8 mouse cellular contexts compared by ENCODE assay signal in the genomic region with DNA sequence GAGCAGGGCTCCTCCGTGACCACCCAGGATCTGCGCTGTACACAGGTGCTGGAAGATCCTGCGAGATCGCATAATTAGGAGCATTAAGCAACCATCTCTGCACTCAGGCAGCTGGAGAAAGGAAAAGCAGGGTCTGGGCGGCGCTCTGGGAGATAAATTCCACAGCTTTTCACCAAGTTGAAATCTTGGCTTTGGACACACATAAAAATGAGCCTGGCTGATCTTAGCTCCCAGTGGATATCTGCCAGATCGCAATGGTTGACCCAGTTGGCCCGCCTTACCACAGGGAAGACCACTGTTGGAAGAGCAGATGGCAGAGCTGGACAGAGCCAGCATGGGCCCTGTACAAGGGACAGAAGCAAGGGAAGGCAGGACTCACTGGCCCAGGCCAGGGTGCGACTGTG. TPM values are rescaled to one million over a fixed set of nuclear protein-coding genes. Genes with fewer than 3 reads are reported as not detected.
DNase-seq lines count a peak whose midpoint lies in the region; ATAC-seq lines count a peak whose summit lies in the region.
"Had no signal": no experiment of that assay in that cellular context is flagged by ENCODE, and none has a peak within 500 bp of the region (broad histone marks: within the 10 kb centered on the region; RNA-seq: fewer than 3 reads in every experiment).

No protein-coding gene starts in this region.

- no peak for ATAC-seq in hindbrain, embryonic 14.5 days (ENCODE audit: low FRiP score)
- no peak; the same call in 1 of the 2 replicates for ATAC-seq in hindbrain, embryonic 13.5 days (ENCODE audit: low FRiP score)

- H3K27ac ChIP-seq in hindbrain, embryonic 14.5 days = no peak overlapping the region
- no peak overlapping the region for H3K27ac ChIP-seq in hindbrain, embryonic 13.5 days

- 70% methylated on average over 9 of the region's 9 CpGs for WGBS in hindbrain, embryonic 14.5 days
- WGBS in hindbrain, embryonic 13.5 days = 78% methylated on average over 9 of the region's 9 CpGs

- H3K27me3 ChIP-seq in hindbrain, embryonic 14.5 days (ENCODE audit: control insufficient read depth, insufficient read depth, low read length) = no peaks in the 10 kb centered on the region; the same call in 1 of the 2 replicates
- H3K27me3 ChIP-seq in hindbrain, embryonic 13.5 days = 0 out of 2 replicates have a peak, but pooled peaks cover 3% of the 10 kb centered on the region

- no peak overlapping the region for H3K4me2 ChIP-seq in hindbrain, embryonic 14.5 days (replicated peaks)
- no peak overlapping the region for H3K4me2 ChIP-seq in hindbrain, embryonic 13.5 days

- no peak overlapping the region for H3K9ac ChIP-seq in hindbrain, embryonic 14.5 days
- H3K9ac ChIP-seq in hindbrain, embryonic 13.5 days = no peak overlapping the region

- no peaks in the 10 kb centered on the region for H3K9me3 ChIP-seq in hindbrain, embryonic 14.5 days (ENCODE audit: control insufficient read depth, low read length)
- H3K9me3 ChIP-seq in hindbrain, embryonic 13.5 days = no peaks in the 10 kb centered on the region

- H3K36me3 ChIP-seq in hindbrain, embryonic 14.5 days (replicated peaks; ENCODE audit: control insufficient read depth, insufficient read depth) = no peaks in the 10 kb centered on the region
- no peaks in the 10 kb centered on the region for H3K36me3 ChIP-seq in hindbrain, embryonic 13.5 days

- peaks cover 11% of the 10 kb centered on the region for H3K4me1 ChIP-seq in hindbrain, embryonic 14.5 days (replicated peaks; ENCODE audit: control insufficient read depth, insufficient read depth, low read length)
- peaks cover 20% of the 10 kb centered on the region for H3K4me1 ChIP-seq in hindbrain, embryonic 13.5 days (replicated peaks)

- DNase-seq in hindbrain, embryonic 14.5 days (ENCODE audit: low spot score) = peak; percentile 56
- DNase-seq in urinary bladder, postnatal 14 days (ENCODE audit: low spot score) = peak; percentile 26
- DNase-seq in urinary bladder, adult 2 months (ENCODE audit: low spot score) = no peak
- DNase-seq in gastrocnemius, postnatal 10 days = peak; percentile 29
- no peak for DNase-seq in spleen, postnatal 4 days (ENCODE audit: low spot score in 2 of 2)
- DNase-seq in layer of hippocampus, postnatal 25 days (ENCODE audit: extremely low spot score in 1 of 2, low spot score in 1 of 2) = no peak
- DNase-seq: thymus, adult 2 months had no signal

- no peak overlapping the region for H3K4me3 ChIP-seq in hindbrain, embryonic 14.5 days (replicated peaks; ENCODE audit: low read length)
- no peak overlapping the region for H3K4me3 ChIP-seq in hindbrain, embryonic 13.5 days

RNA-seq across cellular contexts. Expression of a gene that starts 13.3 kb away (rescaled TPM):
- 68.3 and 70.5 TPM in 2 replicates for polyA plus RNA-seq in hindbrain, embryonic 14.5 days (2014; fragmentation: Nextera tagmentation; extraction: Ambion mirVana)
- polyA plus RNA-seq in hindbrain, embryonic 13.5 days (2015; fragmentation: Nextera tagmentation; extraction: Ambion mirVana) = 64.7 and 66.6 TPM in 2 replicates
- 46.5 and 67.6 TPM in 2 replicates for polyA plus RNA-seq in urinary bladder, adult 2 months (2012; rRNA removed)
- 10 to 100 TPM; 21.9 to 35.8 TPM for total RNA-seq in gastrocnemius, postnatal 10 days (2021)
- total RNA-seq in layer of hippocampus, postnatal 25 days (2021) = 10 to 100 TPM; 85.7 to 92.0 TPM

Comparison
In these comparisons a context has a peak if more than half of its experiments do, and no peak if none do; other contexts are left out.
1. DNase-seq: peak in hindbrain, embryonic 14.5 days (single experiment), urinary bladder, postnatal 14 days (single experiment) and gastrocnemius, postnatal 10 days (single experiment); none in urinary bladder, adult 2 months (single experiment), spleen, postnatal 4 days (0 of 2) and layer of hippocampus, postnatal 25 days (0 of 2).